Mouse (Mus musculus): ENCODE results near the gene Btg3.

DNA sequence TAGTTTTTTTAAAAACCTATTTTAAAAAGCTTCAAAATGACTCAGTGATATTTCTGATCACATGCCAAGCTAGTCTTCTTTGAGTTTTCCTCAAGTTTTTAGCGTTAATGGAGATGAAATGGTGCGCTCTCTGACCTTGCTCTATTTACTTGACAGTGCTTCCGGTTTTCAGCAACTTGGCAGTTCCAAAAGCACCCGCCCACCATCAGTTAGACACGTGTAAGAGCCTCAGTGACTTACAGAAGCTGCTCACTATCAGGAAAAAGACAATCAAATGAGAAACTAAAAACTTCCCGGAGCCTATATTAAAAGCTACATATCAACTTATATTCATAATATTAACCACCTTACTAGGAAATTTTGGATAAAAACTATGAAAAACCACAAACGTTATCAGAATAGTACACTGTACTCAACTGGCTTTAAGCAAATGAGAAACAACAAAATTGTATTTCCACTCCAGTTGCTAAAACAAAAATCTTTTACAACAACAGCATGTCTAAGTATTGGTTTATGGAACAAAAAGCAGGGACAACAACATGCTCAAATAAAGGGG, 5.4 kb downstream of the Btg3 start:
- TF ChIP-seq USF1 (IDR thresholded peaks at IDR 0.05; ENCODE audit: low read depth): no peak
- TF ChIP-seq POLR2AphosphoS2 (IDR thresholded peaks at IDR 0.05; ENCODE audit: insufficient read length, low read depth): no peak
- TF ChIP-seq POLR2A (IDR thresholded peaks at IDR 0.05; ENCODE audit: insufficient read length, low read depth): no peak
- no peak for TF ChIP-seq MYOG (IDR thresholded peaks at IDR 0.05; ENCODE audit: control insufficient read depth in 1 of 3, insufficient read depth in 1 of 3, insufficient read length in 2 of 3, low read depth in 2 of 3)
- no peak for TF ChIP-seq TCF3 (IDR thresholded peaks at IDR 0.05; ENCODE audit: insufficient read length, low read depth)
- no peak for TF ChIP-seq MYOD1 (IDR thresholded peaks at IDR 0.05; ENCODE audit: control insufficient read depth in 1 of 3, insufficient read length in 2 of 3, low read depth in 2 of 3)
- no peak for TF ChIP-seq E2F4 (IDR thresholded peaks at IDR 0.05; ENCODE audit: insufficient read depth)
- no peak for TF ChIP-seq CEBPB (IDR thresholded peaks at IDR 0.05; ENCODE audit: insufficient read depth, poor library complexity, severe bottlenecking)
